ENCODE assay signal across 10 mouse cellular contexts in the genomic region with DNA sequence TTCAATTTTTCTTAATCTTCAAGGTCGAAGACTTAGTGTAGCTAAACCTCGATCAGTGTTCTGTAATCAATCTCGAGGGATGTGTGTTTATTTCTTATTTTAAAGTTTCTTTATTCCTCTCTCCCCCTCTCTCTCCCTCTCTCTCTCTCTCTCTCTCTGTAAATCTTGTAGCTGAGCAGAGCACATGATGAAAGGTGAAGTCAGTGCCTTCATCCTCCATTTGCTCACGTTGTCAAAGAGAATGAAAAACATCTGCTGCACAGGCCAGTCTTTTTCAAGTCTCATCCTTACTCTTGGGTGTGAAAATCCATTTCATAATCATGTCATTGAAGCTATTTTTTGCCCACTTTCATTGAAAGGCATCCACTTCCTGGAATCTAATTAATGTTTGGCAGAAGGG. TPM values are rescaled to one million over a fixed set of nuclear protein-coding genes. Genes with fewer than 3 reads are reported as not detected.
DNase-seq lines count a peak whose midpoint lies in the region; ATAC-seq lines count a peak whose summit lies in the region.
"Had no signal": no experiment of that assay in that cellular context is flagged by ENCODE, and none has a peak within 500 bp of the region (broad histone marks: within the 10 kb centered on the region; RNA-seq: fewer than 3 reads in every experiment).

No protein-coding gene starts in this region.

- no peaks in the 10 kb centered on the region for H3K4me1 ChIP-seq in hindbrain, embryonic 11.5 days (replicated peaks; ENCODE audit: control insufficient read depth, insufficient read depth, low read length)
- H3K4me1 ChIP-seq in hindbrain, embryonic 10.5 days (replicated peaks): no peaks in the 10 kb centered on the region
- no peaks in the 10 kb centered on the region for H3K4me1 ChIP-seq in embryonic facial prominence, embryonic 15.5 days
- H3K4me1 ChIP-seq in hindbrain, embryonic 15.5 days (replicated peaks): peaks cover 7% of the 10 kb centered on the region
- H3K4me1 ChIP-seq in neural tube, embryonic 15.5 days: 0 out of 2 replicates have a peak, but pooled peaks cover 4% of the 10 kb centered on the region
- H3K4me1 ChIP-seq: heart, embryonic 13.5 days; liver, embryonic 15.5 days had no signal

- 21% methylated on average over 4 of the region's 4 CpGs for WGBS in hindbrain, embryonic 11.5 days
- 27% methylated on average over 4 of the region's 4 CpGs for WGBS in hindbrain, embryonic 10.5 days
- WGBS in embryonic facial prominence, embryonic 15.5 days: 19% methylated on average over 4 of the region's 4 CpGs
- WGBS in hindbrain, embryonic 15.5 days: 14% methylated on average over 4 of the region's 4 CpGs
- 25% methylated on average over 4 of the region's 4 CpGs for WGBS in neural tube, embryonic 15.5 days

- ATAC-seq in hindbrain, embryonic 11.5 days (ENCODE audit: low FRiP score): peak; percentile 39; the same call in 1 of the 2 replicates
- no peak for ATAC-seq in embryonic facial prominence, embryonic 15.5 days (ENCODE audit: insufficient number of reproducible peaks, low FRiP score, low TSS enrichment, low read depth)
- no peak for ATAC-seq in hindbrain, embryonic 15.5 days (ENCODE audit: low FRiP score, low read depth)
- ATAC-seq in neural tube, embryonic 15.5 days (ENCODE audit: low FRiP score): peak; percentile 43; the same call in 1 of the 2 replicates

- no peaks in the 10 kb centered on the region for H3K9me3 ChIP-seq in hindbrain, embryonic 11.5 days (ENCODE audit: control insufficient read depth, low read length)
- H3K9me3 ChIP-seq in hindbrain, embryonic 10.5 days: no peaks in the 10 kb centered on the region
- H3K9me3 ChIP-seq in embryonic facial prominence, embryonic 15.5 days (replicated peaks): no peaks in the 10 kb centered on the region
- H3K9me3 ChIP-seq in hindbrain, embryonic 15.5 days: no peaks in the 10 kb centered on the region
- no peaks in the 10 kb centered on the region for H3K9me3 ChIP-seq in neural tube, embryonic 15.5 days (replicated peaks)
- H3K9me3 ChIP-seq: heart, embryonic 13.5 days; liver, embryonic 15.5 days had no signal

- H3K9ac ChIP-seq in hindbrain, embryonic 11.5 days (ENCODE audit: low read depth, low read length): no peak overlapping the region
- H3K9ac ChIP-seq in embryonic facial prominence, embryonic 15.5 days: no peak overlapping the region
- H3K9ac ChIP-seq in hindbrain, embryonic 15.5 days: no peak overlapping the region
- H3K9ac ChIP-seq in neural tube, embryonic 15.5 days (replicated peaks): no peak overlapping the region
- H3K9ac ChIP-seq: heart, embryonic 13.5 days; liver, embryonic 15.5 days had no signal

- H3K27me3 ChIP-seq in hindbrain, embryonic 11.5 days (ENCODE audit: control insufficient read depth, insufficient read depth, low read length): no peaks in the 10 kb centered on the region
- no peaks in the 10 kb centered on the region; the same call in 1 of the 2 replicates for H3K27me3 ChIP-seq in hindbrain, embryonic 10.5 days (ENCODE audit: insufficient read depth, poor library complexity, severe bottlenecking)
- peaks cover 3% of the 10 kb centered on the region; the same call in 1 of the 2 replicates for H3K27me3 ChIP-seq in embryonic facial prominence, embryonic 15.5 days
- H3K27me3 ChIP-seq in hindbrain, embryonic 15.5 days: no peaks in the 10 kb centered on the region
- H3K27me3 ChIP-seq in neural tube, embryonic 15.5 days (replicated peaks): no peaks in the 10 kb centered on the region
- H3K27me3 ChIP-seq: heart, embryonic 13.5 days; liver, embryonic 15.5 days had no signal

- H3K4me2 ChIP-seq in hindbrain, embryonic 11.5 days (replicated peaks; ENCODE audit: low read depth, low read length): no peak overlapping the region
- H3K4me2 ChIP-seq in embryonic facial prominence, embryonic 15.5 days (replicated peaks): 0 out of 2 replicates have a peak overlapping the region, but pooled peaks have one; percentile 7
- H3K4me2 ChIP-seq in hindbrain, embryonic 15.5 days: peak overlapping the region; percentile 41
- H3K4me2 ChIP-seq in neural tube, embryonic 15.5 days: peak overlapping the region; percentile 41
- H3K4me2 ChIP-seq: heart, embryonic 13.5 days; liver, embryonic 15.5 days had no signal

- H3K36me3 ChIP-seq in hindbrain, embryonic 11.5 days (ENCODE audit: control insufficient read depth, insufficient read depth, low read length): no peaks in the 10 kb centered on the region
- H3K36me3 ChIP-seq in hindbrain, embryonic 10.5 days: no peaks in the 10 kb centered on the region
- H3K36me3 ChIP-seq in embryonic facial prominence, embryonic 15.5 days: no peaks in the 10 kb centered on the region
- H3K36me3 ChIP-seq in hindbrain, embryonic 15.5 days: no peaks in the 10 kb centered on the region
- no peaks in the 10 kb centered on the region for H3K36me3 ChIP-seq in neural tube, embryonic 15.5 days
- H3K36me3 ChIP-seq: heart, embryonic 13.5 days; liver, embryonic 15.5 days had no signal

- H3K4me3 ChIP-seq in hindbrain, embryonic 11.5 days (ENCODE audit: low read depth, low read length): no peak overlapping the region
- H3K4me3 ChIP-seq in hindbrain, embryonic 10.5 days: no peak overlapping the region
- no peak overlapping the region for H3K4me3 ChIP-seq in embryonic facial prominence, embryonic 15.5 days (replicated peaks)
- no peak overlapping the region for H3K4me3 ChIP-seq in hindbrain, embryonic 15.5 days
- no peak overlapping the region for H3K4me3 ChIP-seq in neural tube, embryonic 15.5 days (replicated peaks)
- H3K4me3 ChIP-seq: heart, embryonic 13.5 days; liver, embryonic 15.5 days had no signal

- DNase-seq in hindbrain, embryonic 11.5 days (ENCODE audit: low spot score): peak; percentile 2
- DNase-seq in hindbrain, embryonic 10.5 days (ENCODE audit: low spot score): no peak
- no peak for DNase-seq in right cerebral cortex, adult 18-20 months
- no peak for DNase-seq in liver
- DNase-seq: gastrocnemius, postnatal 36 days had no signal

- H3K27ac ChIP-seq in hindbrain, embryonic 11.5 days (ENCODE audit: low read depth, low read length): no peak overlapping the region
- H3K27ac ChIP-seq in hindbrain, embryonic 10.5 days: no peak overlapping the region
- no peak overlapping the region for H3K27ac ChIP-seq in embryonic facial prominence, embryonic 15.5 days (replicated peaks)
- no peak overlapping the region for H3K27ac ChIP-seq in hindbrain, embryonic 15.5 days (replicated peaks)
- H3K27ac ChIP-seq in neural tube, embryonic 15.5 days (replicated peaks): no peak overlapping the region
- H3K27ac ChIP-seq: heart, embryonic 13.5 days; liver, embryonic 15.5 days had no signal

RNA-seq across cellular contexts. Expression of a gene that starts 12.1 kb away (rescaled TPM):
- polyA plus RNA-seq in hindbrain, embryonic 11.5 days (2014; fragmentation: Nextera tagmentation; extraction: Ambion mirVana): 10.1 and 12.8 TPM in 2 replicates
- 1.1 and 3.4 TPM in 2 replicates for polyA plus RNA-seq in hindbrain, embryonic 10.5 days (2016; fragmentation: Nextera tagmentation; extraction: Ambion mirVana)
- 2.2 and 3.6 TPM in 2 replicates for polyA plus RNA-seq in embryonic facial prominence, embryonic 15.5 days (2015; fragmentation: Nextera tagmentation; extraction: Ambion mirVana)
- polyA plus RNA-seq in hindbrain, embryonic 15.5 days (2015; fragmentation: Nextera tagmentation; extraction: Ambion mirVana): 84.8 and 85.6 TPM in 2 replicates
- polyA plus RNA-seq in neural tube, embryonic 15.5 days (2015; fragmentation: Nextera tagmentation; extraction: Ambion mirVana): 80.9 and 110 TPM in 2 replicates

Comparison
In these comparisons a context has a peak if more than half of its experiments do, and no peak if none do; other contexts are left out.
1. ATAC-seq: peak in hindbrain, embryonic 11.5 days (single experiment) and neural tube, embryonic 15.5 days (single experiment); none in embryonic facial prominence, embryonic 15.5 days (single experiment) and hindbrain, embryonic 15.5 days (single experiment).